Mouse (Mus musculus) lung, adult 2 months (tissue): ENCODE data around the gene Fras1. TPM values are rescaled to one million over a fixed set of nuclear protein-coding genes. Genes with fewer than 3 reads are reported as not detected.

Experiments
- DNase-seq: peaks from one replicate; pipeline ENCODE4 v3.0.0; 2022
- H3K4me1 ChIP-seq: fragments of 200-500 bp; 2 replicates; pipeline ENCODE4 v1.6.1; 2011; ENCODE audit warnings: low read length; ENCODE audit not compliant: control insufficient read depth, insufficient read depth
- H3K4me3 ChIP-seq: fragments of 200-500 bp; replicated peaks from 2 replicates; pipeline ENCODE3; 2011; ENCODE audit warnings: low read depth, mild to moderate bottlenecking, control low read depth, low read length; ENCODE audit errors: extremely low read depth
- CTCF ChIP-seq: fragments of 200-500 bp; IDR thresholded peaks from 2 replicates; pipeline ENCODE4 v1.5.1; 2011; ENCODE audit warnings: mild to moderate bottlenecking, low read length, control low read depth; ENCODE audit not compliant: insufficient read depth
- POLR2A ChIP-seq: fragments of 200-500 bp; IDR thresholded peaks from 2 replicates; pipeline ENCODE4 v1.6.1; 2011; ENCODE audit warnings: low read depth, mild to moderate bottlenecking, control low read depth, low read length, borderline replicate concordance; ENCODE audit errors: extremely low read depth
- WGBS: fragments of 180-500 bp; shearing (Covaris S2); methylation state at CpG from one replicate; pipeline ENCODE4 v1.1.7; 2018; 5-methylcytosine and 5-hydroxymethylcytosine counted together
- polyA plus RNA-seq: library from polyadenylated mRNA; depleted of rRNA; stranded (reverse); fragments of >200 nt; gene quantifications from 2 replicates; pipeline ENCODE4 v1.2.3, GENCODE M21; 2012

Fras1 gene
- polyA plus RNA-seq, 1 experiment = 2.0 TPM

DNA sequence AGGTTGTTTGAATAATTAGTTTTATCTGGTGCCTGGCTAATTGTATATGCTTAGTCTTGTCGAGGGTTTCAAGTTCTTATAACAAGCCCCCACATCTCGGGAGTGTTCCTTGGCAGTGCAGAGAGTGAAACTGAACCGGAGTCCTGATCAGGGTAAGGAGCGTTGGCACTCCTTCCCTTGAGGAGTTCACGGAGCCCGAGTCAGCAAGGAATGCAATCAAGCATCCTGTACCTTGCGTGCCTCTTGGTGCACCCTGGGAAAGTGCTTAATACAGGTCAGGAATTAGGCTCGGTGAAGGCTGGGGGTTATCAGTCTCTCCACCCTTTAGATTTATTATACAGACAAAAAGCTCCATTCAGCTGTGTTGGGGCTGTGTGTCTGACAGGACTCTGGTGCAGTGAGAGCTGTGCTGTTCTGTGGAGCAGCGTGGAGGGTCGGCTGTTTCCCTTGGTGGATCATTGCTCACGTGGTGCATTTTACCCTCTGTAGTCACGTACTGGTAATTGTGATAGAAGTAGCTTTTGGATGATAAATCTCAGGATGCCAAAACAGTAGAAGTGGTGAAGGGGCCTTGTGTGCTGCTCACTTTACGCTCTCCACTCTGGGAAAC is 55.9 kb downstream of the Fras1 start:
- no peaks in the 10 kb centered on the region for H3K4me1 ChIP-seq
- TF ChIP-seq CTCF (no peak), POLR2A (no peak)
- WGBS = 43% methylated on average over 13 of the region's 13 CpGs
- no peak overlapping the region for H3K4me3 ChIP-seq
- DNase-seq = no peak

DNA sequence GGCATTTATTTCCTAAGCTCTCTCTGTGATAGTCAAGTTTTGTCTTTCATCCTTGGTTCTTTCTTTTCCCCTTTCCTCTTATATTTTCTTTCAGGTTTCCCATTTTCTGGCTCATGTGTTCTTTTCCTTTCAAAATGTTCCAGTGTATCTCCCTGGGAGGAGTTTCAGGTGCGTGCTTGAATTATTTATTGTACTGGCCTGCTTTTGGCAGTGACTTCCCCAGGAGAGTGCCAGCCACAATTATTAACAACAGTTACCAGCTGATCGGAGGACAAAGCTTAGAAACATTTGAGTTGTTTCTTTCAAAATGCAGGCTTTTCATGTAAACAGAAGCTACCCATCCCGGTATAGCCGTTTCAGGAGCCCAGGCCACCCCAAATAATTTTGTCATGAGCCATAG is 64.1 kb downstream of the Fras1 start:
- DNase-seq = no peak

DNA sequence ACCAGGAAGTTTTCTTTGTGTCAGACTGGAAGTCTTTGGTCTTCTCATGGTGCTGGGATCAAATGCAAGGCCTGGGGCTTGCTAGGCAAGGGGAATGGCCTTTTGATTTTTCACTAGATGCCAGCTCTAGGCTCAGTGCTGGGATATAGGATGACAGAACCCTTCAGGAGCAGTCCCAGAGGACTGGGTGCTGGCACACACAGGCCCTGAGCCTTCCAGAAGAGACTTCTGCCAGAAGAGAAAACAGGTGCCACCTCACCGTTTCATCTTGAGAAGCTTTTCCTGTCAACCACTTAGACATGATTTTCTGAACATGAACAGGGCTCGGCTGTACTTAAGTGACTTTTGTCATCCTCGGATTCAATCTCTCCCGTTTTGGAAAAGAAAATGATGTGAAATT is 66.1 kb downstream of the Fras1 start:
- no peak for DNase-seq
- Histone ChIP-seq H3K4me1 (no peaks in the 10 kb centered on the region), H3K4me3 (no peak overlapping the region)
- WGBS = 80% methylated on average over 4 of the region's 4 CpGs
- TF ChIP-seq POLR2A = no peak
- TF ChIP-seq CTCF = no peak

More for the DNA sequence above, 64.1 kb downstream of the Fras1 start:
- Histone ChIP-seq H3K4me3 (no peak overlapping the region), H3K4me1 (no peaks in the 10 kb centered on the region)
- TF ChIP-seq CTCF (no peak), POLR2A (no peak)
- 81% methylated on average over 4 of the region's 4 CpGs for WGBS

DNA sequence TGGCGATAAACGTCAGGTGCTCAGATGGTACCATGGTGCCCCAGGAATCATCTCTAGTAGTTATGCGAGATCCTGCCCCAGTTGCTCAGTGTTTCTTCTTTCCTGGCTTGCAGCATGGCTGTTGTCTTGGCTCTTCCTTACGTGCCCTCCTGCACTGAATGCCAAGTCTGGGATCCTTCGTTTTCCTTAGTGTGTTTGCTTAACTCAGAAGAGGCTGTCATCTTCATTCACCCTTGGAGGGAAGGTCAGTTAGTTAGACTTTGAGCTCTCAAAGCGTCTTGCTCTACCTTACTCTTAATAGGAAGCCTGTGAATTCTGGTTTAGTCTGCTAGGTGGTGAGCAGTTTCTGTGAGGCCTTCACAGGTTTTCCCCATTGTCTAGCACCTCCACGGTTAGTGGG is 73.7 kb downstream of the Fras1 start:
- Histone ChIP-seq H3K4me1 (no peaks in the 10 kb centered on the region), H3K4me3 (no peak overlapping the region)
- 83% methylated on average over 7 of the region's 7 CpGs for WGBS
- no peak for TF ChIP-seq POLR2A
- TF ChIP-seq CTCF = no peak
- DNase-seq = no peak

DNA sequence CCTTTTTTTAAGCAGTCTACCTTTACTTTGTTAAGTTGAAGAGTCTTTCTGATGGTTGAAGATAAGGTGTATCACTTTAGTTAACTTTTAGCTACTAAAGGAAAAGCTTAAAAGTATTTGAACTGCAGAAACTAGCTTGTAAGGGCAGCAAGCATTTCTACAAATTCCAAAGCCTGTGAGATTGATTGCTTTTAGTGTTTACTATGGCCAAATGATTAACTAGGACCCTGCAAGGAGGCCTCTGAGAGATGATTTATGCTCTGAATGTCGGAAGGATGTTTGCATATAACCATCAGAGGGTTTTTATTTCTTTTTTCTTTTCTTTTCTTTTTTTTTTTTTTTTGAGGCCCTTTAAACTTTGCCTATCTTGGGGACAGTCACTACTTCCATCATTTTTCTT is 78.3 kb downstream of the Fras1 start:
- H3K4me1 ChIP-seq = no peaks in the 10 kb centered on the region
- no peak overlapping the region for H3K4me3 ChIP-seq
- no peak for DNase-seq
- 19% methylated on average over 1 of the region's 1 CpGs for WGBS
- TF ChIP-seq POLR2A (no peak), CTCF (no peak)

DNA sequence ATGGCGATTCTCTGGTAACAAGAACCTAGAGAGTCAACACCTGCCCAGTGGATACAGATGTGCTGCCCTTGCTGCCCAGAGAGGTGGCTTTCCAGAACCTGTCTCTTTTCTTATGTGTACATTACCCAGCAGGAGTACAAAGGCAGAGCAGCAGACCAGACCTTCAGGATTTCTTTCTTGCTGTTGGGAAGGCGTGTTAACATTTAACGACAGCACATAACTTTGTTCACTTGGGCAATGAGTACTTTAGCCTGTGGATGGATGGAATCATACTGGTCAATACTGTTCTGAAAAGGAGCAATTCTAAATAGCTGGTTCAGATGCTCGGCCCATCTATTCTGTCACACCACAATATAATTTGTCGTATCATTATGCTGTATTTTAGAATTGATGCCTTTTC is 79.6 kb downstream of the Fras1 start:
- Histone ChIP-seq H3K4me3 (no peak overlapping the region), H3K4me1 (no peaks in the 10 kb centered on the region)
- TF ChIP-seq CTCF = no peak
- no peak for TF ChIP-seq POLR2A
- 80% methylated on average over 5 of the region's 5 CpGs for WGBS
- DNase-seq = no peak

DNA sequence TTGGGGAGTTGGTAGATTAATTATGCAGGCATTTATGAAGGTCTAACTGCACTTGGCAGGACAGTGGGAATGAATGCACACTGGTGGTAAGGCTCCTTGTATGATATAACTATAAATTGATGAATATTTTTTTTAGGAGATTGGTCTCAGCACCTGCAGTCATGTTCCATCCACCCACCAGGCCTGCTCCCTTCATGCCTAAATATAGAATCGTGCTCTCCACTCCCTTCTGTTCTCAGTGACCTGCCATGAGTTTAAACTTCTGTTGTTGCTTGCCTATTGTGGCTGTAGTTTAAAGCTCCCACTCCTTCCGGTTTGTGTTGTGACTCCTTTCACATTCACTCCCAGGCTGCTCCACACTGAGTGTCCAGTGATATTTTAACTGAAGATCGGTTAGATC is 80.7 kb downstream of the Fras1 start:
- H3K4me3 ChIP-seq = no peak overlapping the region
- WGBS = 73% methylated on average over 3 of the region's 3 CpGs
- no peak for TF ChIP-seq POLR2A
- no peak for TF ChIP-seq CTCF
- DNase-seq = no peak
- no peaks in the 10 kb centered on the region for H3K4me1 ChIP-seq

DNA sequence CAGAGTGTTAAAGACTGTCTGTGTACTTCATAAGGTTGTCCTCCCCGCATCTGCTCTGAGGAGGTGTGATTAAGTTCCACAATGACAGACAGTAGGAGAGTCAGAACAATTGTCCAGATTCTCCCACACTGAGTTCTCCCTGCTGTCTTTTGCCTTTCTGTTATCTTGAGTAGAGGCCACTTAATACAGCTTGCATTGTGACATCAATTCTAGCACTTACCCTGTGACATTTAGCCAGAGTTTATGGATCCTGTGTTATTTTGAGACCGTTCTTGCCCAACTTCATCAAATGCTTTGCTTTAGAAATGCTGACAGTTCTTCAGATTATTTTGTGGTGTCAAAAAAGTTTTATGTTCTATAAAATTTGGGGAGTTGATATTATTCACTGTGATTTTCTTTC is 81.5 kb downstream of the Fras1 start:
- TF ChIP-seq CTCF (no peak), POLR2A (no peak)
- no peak for DNase-seq
- Histone ChIP-seq H3K4me1 (no peaks in the 10 kb centered on the region), H3K4me3 (no peak overlapping the region)
- 69% methylated on average over 2 of the region's 2 CpGs for WGBS

DNA sequence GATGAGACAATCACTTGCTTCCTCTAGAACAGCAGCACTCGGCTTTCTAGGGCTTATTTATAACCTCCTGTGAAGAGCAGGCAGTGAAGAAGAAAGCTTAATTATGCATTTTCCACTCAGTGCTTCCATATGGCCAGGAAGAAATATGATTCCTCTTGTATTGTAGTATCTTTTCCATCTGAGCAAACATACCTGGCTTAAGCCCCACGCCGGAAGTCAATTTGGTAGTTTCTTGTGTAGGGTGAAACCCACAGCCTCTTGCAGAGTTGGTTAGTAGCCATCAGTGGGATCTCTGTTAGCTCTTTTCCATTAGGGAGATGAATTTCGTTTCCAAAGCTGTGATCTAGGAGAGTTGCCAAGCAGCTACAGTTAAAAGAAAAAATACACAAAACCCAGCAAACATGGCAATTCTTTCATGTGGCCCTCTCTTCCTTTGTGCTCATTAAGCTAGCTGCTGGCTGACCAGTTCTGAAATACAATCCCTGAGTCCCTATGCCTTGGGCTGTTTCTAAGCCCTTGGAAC is 83.7 kb downstream of the Fras1 start:
- TF ChIP-seq POLR2A = no peak
- TF ChIP-seq CTCF = no peak
- DNase-seq = no peak
- no peak overlapping the region for H3K4me3 ChIP-seq
- H3K4me1 ChIP-seq = no peaks in the 10 kb centered on the region
- WGBS = 54% methylated on average over 4 of the region's 4 CpGs

DNA sequence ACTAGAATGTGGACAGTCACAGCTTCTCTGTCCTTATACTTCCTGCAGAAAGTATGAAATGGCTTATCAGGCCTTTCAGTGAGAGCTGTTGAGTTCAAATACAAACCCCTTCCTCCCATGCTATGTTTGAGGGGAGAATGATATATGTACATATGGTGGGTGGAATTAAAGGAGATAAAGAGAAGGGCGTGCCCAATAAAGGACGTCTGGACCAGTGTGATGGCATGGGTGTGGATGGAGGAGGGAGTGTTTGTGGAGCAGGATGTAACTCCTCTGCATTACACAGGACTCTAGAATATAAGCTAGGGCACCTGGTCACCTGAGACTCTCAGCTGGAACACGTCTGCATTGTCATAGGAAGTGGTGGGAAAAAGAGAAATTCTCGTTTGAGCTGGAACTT is 85.8 kb downstream of the Fras1 start:
- no peaks in the 10 kb centered on the region for H3K4me1 ChIP-seq
- H3K4me3 ChIP-seq = no peak overlapping the region
- WGBS = 54% methylated on average over 4 of the region's 4 CpGs
- DNase-seq = no peak
- TF ChIP-seq CTCF = no peak
- TF ChIP-seq POLR2A = no peak

DNA sequence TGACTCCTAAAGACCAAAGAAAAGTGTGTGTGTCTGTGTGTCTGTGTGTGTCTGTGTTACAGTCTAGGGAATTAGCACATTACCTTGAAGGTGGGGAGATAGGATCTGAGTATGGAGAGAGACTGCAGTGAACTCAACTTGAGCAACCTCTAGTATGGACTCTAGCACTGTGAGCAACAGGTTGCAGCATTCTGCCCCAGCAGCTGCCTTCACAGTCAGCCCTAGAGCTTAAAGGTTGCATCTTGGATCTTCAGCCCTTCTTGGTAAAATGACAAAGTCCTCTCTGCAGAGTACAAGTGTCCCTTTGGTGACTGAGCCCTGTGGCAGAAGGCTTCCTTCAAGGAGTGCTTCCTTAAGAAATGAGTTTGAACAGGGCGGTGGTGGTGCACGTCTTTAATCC is 88.4 kb downstream of the Fras1 start:
- 100% methylated on average over 2 of the region's 2 CpGs for WGBS
- no peak for DNase-seq

More for the DNA sequence above, 88.4 kb downstream of the Fras1 start:
- H3K4me1 ChIP-seq = no peaks in the 10 kb centered on the region
- no peak overlapping the region for H3K4me3 ChIP-seq
- TF ChIP-seq POLR2A (no peak), CTCF (no peak)
